Comparison of ENCODE assay signal across 9 mouse cellular contexts in genomic region chr7:144283701-144284100, GRCm38 (mm10).
DNase-seq lines count a peak whose midpoint lies in the region; ATAC-seq and TF ChIP-seq lines count a peak whose summit lies in the region.
"Had no signal": no experiment of that assay in that cellular context is flagged by ENCODE, and none has a peak within 500 bp of the region (broad histone marks: within the 10 kb centered on the region; RNA-seq: fewer than 3 reads in every experiment).

No protein-coding gene starts in this region.

- TF ChIP-seq EP300 in stomach, postnatal 0 days (optimal IDR thresholded peaks at IDR 0.05) = no peak

- peak overlapping the region; percentile 94 for H3K27ac ChIP-seq in embryonic facial prominence, embryonic 13.5 days
- peak overlapping the region; percentile 98 for H3K27ac ChIP-seq in hindbrain, embryonic 12.5 days
- H3K27ac ChIP-seq in stomach, postnatal 0 days (replicated peaks) = no peak overlapping the region

- no peaks in the 10 kb centered on the region for H3K9me3 ChIP-seq in embryonic facial prominence, embryonic 13.5 days
- no peaks in the 10 kb centered on the region for H3K9me3 ChIP-seq in hindbrain, embryonic 12.5 days (replicated peaks)
- no peaks in the 10 kb centered on the region for H3K9me3 ChIP-seq in stomach, postnatal 0 days (ENCODE audit: control insufficient read depth, low read length)

- ATAC-seq in embryonic facial prominence, embryonic 13.5 days (ENCODE audit: insufficient number of reproducible peaks, insufficient read depth, low FRiP score, low TSS enrichment, low read depth) = no peak
- ATAC-seq in hindbrain, embryonic 12.5 days (ENCODE audit: low FRiP score) = peak; percentile 30; the same call in 1 of the 2 replicates
- ATAC-seq in stomach, postnatal 0 days (ENCODE audit: low FRiP score, low TSS enrichment) = no peak
- no peak for ATAC-seq in megakaryocyte progenitor cell, adult 5-6 weeks (replicated peaks; ENCODE audit: poor library complexity)

- peaks cover 42% of the 10 kb centered on the region for H3K4me1 ChIP-seq in embryonic facial prominence, embryonic 13.5 days
- peaks cover 50% of the 10 kb centered on the region for H3K4me1 ChIP-seq in hindbrain, embryonic 12.5 days
- H3K4me1 ChIP-seq in stomach, postnatal 0 days (replicated peaks; ENCODE audit: control insufficient read depth, insufficient read depth) = no peaks in the 10 kb centered on the region

- 10% methylated on average over 6 of the region's 6 CpGs for WGBS in embryonic facial prominence, embryonic 13.5 days
- WGBS in hindbrain, embryonic 12.5 days = 8% methylated on average over 6 of the region's 6 CpGs
- whole genome bisulfite sequencing in stomach, postnatal 0 days = 15% methylated on average over 6 of the region's 6 CpGs

- H3K4me3 ChIP-seq in embryonic facial prominence, embryonic 13.5 days = peak overlapping the region; percentile 54
- H3K4me3 ChIP-seq in hindbrain, embryonic 12.5 days = peak overlapping the region; percentile 58
- H3K4me3 ChIP-seq in stomach, postnatal 0 days (ENCODE audit: low read depth, low read length) = peak overlapping the region; percentile 22; the same call in 1 of the 2 replicates
- H3K4me3 ChIP-seq: myocyte had no signal

- DNase-seq in kidney, postnatal 10 days = peak; percentile 26
- no peak for DNase-seq in kidney, postnatal 25 days
- DNase-seq in mesoderm, embryonic 11.5 days (ENCODE audit: low read depth, low spot score) = peak; percentile 33
- DNase-seq in stomach, postnatal 0 days (ENCODE audit: low spot score) = no peak
- no peak for DNase-seq in urinary bladder, adult 18-20 months (ENCODE audit: low spot score in 2 of 2)

- no peak for TF ChIP-seq CTCF in stomach, postnatal 0 days (IDR thresholded peaks at IDR 0.05; ENCODE audit: low read depth)

- no peaks in the 10 kb centered on the region for H3K27me3 ChIP-seq in embryonic facial prominence, embryonic 13.5 days
- no peaks in the 10 kb centered on the region for H3K27me3 ChIP-seq in hindbrain, embryonic 12.5 days
- H3K27me3 ChIP-seq in stomach, postnatal 0 days (ENCODE audit: control insufficient read depth, insufficient read depth, low read length) = no peaks in the 10 kb centered on the region

- H3K4me2 ChIP-seq in embryonic facial prominence, embryonic 13.5 days = peak overlapping the region; percentile 87
- peak overlapping the region; percentile 86 for H3K4me2 ChIP-seq in hindbrain, embryonic 12.5 days (replicated peaks)
- H3K4me2 ChIP-seq in stomach, postnatal 0 days (replicated peaks; ENCODE audit: low read depth) = peak overlapping the region; percentile 49

- H3K36me3 ChIP-seq in embryonic facial prominence, embryonic 13.5 days = no peaks in the 10 kb centered on the region
- no peaks in the 10 kb centered on the region for H3K36me3 ChIP-seq in hindbrain, embryonic 12.5 days
- no peaks in the 10 kb centered on the region for H3K36me3 ChIP-seq in stomach, postnatal 0 days (ENCODE audit: control insufficient read depth, insufficient read depth, low read length)

- H3K9ac ChIP-seq in embryonic facial prominence, embryonic 13.5 days = peak overlapping the region; percentile 75
- H3K9ac ChIP-seq in hindbrain, embryonic 12.5 days = peak overlapping the region; percentile 81
- H3K9ac ChIP-seq in stomach, postnatal 0 days (ENCODE audit: low read length) = no peak overlapping the region

Comparison
In these comparisons a context has a peak if more than half of its experiments do, and no peak if none do; other contexts are left out.
1. DNase-seq: peak in kidney, postnatal 10 days (single experiment) and mesoderm, embryonic 11.5 days (single experiment); none in kidney, postnatal 25 days (0 of 2), stomach, postnatal 0 days (single experiment) and urinary bladder, adult 18-20 months (0 of 2).
2. Peak in every context shown above with its lines, with median percentiles within 50 percentile points of each other: H3K4me2 ChIP-seq and H3K4me3 ChIP-seq.